Mouse (Mus musculus) ovary, adult 10 weeks (tissue): ENCODE data around the gene Olfr937. TPM values are rescaled to one million over a fixed set of nuclear protein-coding genes. Genes with fewer than 3 reads are reported as not detected.

ENCODE experiments used
- polyA plus RNA-seq: library from polyadenylated mRNA; stranded (reverse); fragments of 350-450 nt; fragmentation: Illumina TruSeq; extraction: RNeasy Lipid Tissue Mini Kit (QIAGEN cat#74804); gene quantifications from one replicate; pipeline ENCODE4 v1.2.3, GENCODE M21; 2014

The Olfr937 gene
- not detected for polyA plus RNA-seq

DNA sequence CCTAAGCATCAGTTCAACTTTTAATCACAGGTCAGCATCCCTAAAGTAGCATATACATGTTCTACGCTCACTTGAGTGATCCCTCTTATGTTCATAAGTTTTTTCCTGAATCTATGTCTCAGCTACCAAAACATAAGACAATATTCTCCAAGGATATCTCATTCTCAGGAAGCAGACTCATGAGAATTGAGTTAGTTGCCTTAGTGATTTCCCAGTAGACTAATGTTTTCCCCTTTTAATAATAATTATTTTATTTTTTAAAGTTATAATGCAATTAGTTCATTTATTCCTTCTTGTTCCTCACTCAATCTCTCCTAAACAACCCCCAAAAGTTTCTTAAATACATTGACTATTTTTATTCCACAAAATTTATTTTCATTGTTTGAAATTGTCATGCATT, at the start of gene Olfr937:
Gene Olfr937 (minus strand): TSS at position 101 of the 400 bp plus-strand sequence.

DNA sequence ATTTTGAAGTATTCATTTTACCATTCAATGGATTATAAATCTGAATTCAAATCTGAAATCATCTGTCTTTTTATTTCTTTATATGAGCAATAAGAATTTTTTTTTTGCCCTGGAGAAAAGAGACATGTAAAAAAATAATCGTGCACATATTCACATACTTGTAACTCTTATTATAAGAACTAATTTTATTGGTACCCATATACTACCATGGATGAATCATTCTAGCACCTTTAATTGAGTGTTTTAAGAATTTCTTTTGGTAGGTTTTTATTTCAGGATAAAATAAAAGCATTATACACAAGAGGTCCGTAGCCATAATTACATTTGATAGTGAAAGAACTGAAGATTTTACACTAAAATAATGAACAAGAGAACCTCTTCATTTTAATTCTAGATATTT, 14.0 kb upstream of the Olfr937 start, which contains the start of gene Olfr938:
Gene Olfr938 (minus strand): TSS at position 101 of the 400 bp plus-strand sequence.

DNA sequence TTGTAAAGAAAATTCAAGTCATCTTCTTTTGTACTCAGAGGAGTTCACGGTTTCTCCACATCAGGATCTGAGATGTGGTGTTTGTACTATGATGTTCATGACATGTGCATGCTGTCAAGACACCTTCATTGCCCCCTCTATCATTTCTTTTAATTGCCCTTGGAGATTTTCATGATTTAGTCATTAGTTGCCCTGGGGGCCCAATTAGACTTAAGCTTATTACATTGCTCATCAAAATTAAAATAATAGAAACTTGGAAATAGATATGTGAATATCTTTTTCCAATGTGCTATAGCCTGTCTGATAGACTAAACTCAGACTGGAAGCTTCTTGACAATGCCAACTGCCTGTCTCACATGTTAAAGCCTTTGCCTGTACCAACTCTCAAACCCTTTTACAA, 41.5 kb downstream of the Olfr937 start, which contains the start of gene Olfr146:
Gene Olfr146 (minus strand): TSS at position 101 of the 400 bp plus-strand sequence.

Other genes starting within 250 kb of the Olfr937 start
- not detected for gene Olfr923, start 238.4 kb downstream of the Olfr937 start, polyA plus RNA-seq
- not detected for gene Olfr924, start 220.5 kb downstream of the Olfr937 start, polyA plus RNA-seq
- gene Olfr26, start 209.9 kb downstream of the Olfr937 start, polyA plus RNA-seq: not detected
- not detected for gene Olfr926, start 187.8 kb downstream of the Olfr937 start, polyA plus RNA-seq
- not detected for gene Olfr930, start 135.1 kb downstream of the Olfr937 start, polyA plus RNA-seq
- not detected for gene Olfr933, start 92.6 kb downstream of the Olfr937 start, polyA plus RNA-seq
- gene Olfr934, start 76.6 kb downstream of the Olfr937 start, polyA plus RNA-seq: not detected
- not detected for gene Olfr935, start 65.3 kb downstream of the Olfr937 start, polyA plus RNA-seq
- gene Olfr146, start 41.6 kb downstream of the Olfr937 start, polyA plus RNA-seq: not detected
- not detected for gene Olfr938, start 13.9 kb upstream of the Olfr937 start, polyA plus RNA-seq
- gene Olfr27, start 63.2 kb upstream of the Olfr937 start, polyA plus RNA-seq: not detected
- not detected for gene Olfr943, start 101.4 kb upstream of the Olfr937 start, polyA plus RNA-seq
- not detected for gene Olfr944, start 137.0 kb upstream of the Olfr937 start, polyA plus RNA-seq
- not detected for gene Olfr1537, start 185.0 kb upstream of the Olfr937 start, polyA plus RNA-seq
- not detected for gene Olfr945, start 211.9 kb upstream of the Olfr937 start, polyA plus RNA-seq